Mouse (Mus musculus): ENCODE data around the gene Mrpl58. TPM values are rescaled to one million over a fixed set of nuclear protein-coding genes. Genes with fewer than 3 reads are reported as not detected.

The Mrpl58 gene
- polyA plus RNA-seq (2015; fragmentation: Nextera tagmentation; extraction: Ambion mirVana), result 203 and 205 TPM in 2 replicates

- ATAC-seq (ENCODE audit: low read depth), result peak; percentile 92
- Histone ChIP-seq H3K4me3 (ENCODE audit: low read length) (peak within 1 kb of the TSS; percentile 68), H3K36me3 (ENCODE audit: control insufficient read depth, insufficient read depth, low read length) (peaks cover 7% of the 10 kb centered on the region; the same call in 1 of the 2 replicates), H3K4me1 (replicated peaks; ENCODE audit: control insufficient read depth, insufficient read depth, low read length) (peaks cover 10% of the 10 kb centered on the region), H3K9ac (ENCODE audit: low read length) (peak within 1 kb of the TSS; percentile 84), H3K9me3 (ENCODE audit: control insufficient read depth, low read length) (no peaks in the 10 kb centered on the region), H3K4me2 (ENCODE audit: low read depth, low read length) (peak within 1 kb of the TSS; percentile 73), H3K27me3 (ENCODE audit: control insufficient read depth, insufficient read depth, low read depth, low read length) (no peaks in the 10 kb centered on the region), H3K27ac (ENCODE audit: low read length) (peak within 1 kb of the TSS; percentile 77)
- WGBS, result 2% methylated on average over 50 of the region's 50 CpGs
Measured at GRCm38 (mm10) chr11:115403338-115404124, at the start of gene Mrpl58. Gene Mrpl58, plus strand, starts transcription at chr11:115403752.

GRCm38 (mm10) chr11:115354183-115354582 is 49.4 kb upstream of the Mrpl58 start:
- H3K4me1 ChIP-seq (replicated peaks; ENCODE audit: control insufficient read depth, insufficient read depth, low read length), result peaks cover 7% of the 10 kb centered on the region
- no peak overlapping the region for H3K27ac ChIP-seq (ENCODE audit: low read length)
- H3K4me2 ChIP-seq (ENCODE audit: low read depth, low read length), result no peak overlapping the region
- H3K27me3 ChIP-seq (ENCODE audit: control insufficient read depth, insufficient read depth, low read depth, low read length), result peaks cover 3% of the 10 kb centered on the region; the same call in 1 of the 2 replicates
- H3K9me3 ChIP-seq (ENCODE audit: control insufficient read depth, low read length), result no peaks in the 10 kb centered on the region
- peak; percentile 49 for ATAC-seq (ENCODE audit: low read depth)
- H3K4me3 ChIP-seq (ENCODE audit: low read length), result no peak overlapping the region
- WGBS, result 11% methylated on average over 8 of the region's 8 CpGs
- no peak overlapping the region for H3K9ac ChIP-seq (ENCODE audit: low read length)
- H3K36me3 ChIP-seq (ENCODE audit: control insufficient read depth, insufficient read depth, low read length), result no peaks in the 10 kb centered on the region

DNA sequence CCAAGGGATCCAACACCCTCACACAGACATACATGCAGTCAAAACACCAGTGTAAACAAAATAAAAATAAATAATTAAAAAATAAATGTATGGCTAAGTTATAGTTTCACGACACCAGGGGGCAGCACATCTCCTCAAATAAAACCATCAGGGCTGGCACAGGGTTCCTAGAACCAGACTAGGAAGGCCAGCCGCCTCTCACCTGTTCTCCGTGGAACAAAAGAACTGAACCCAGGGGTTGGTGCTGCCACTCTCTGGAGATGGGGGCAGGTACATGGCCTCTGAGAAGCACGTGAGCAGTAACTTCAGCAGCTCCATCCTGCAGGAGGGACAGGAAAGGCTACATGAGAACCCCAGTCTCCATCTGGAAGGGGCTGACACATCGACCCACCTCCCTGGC is 45.1 kb upstream of the Mrpl58 start:
- no peak overlapping the region for H3K4me3 ChIP-seq (ENCODE audit: low read length)
- peak; percentile 39; the same call in 1 of the 2 replicates for ATAC-seq (ENCODE audit: low read depth)
- no peaks in the 10 kb centered on the region; the same call in 1 of the 2 replicates for H3K27me3 ChIP-seq (ENCODE audit: control insufficient read depth, insufficient read depth, low read depth, low read length)
- WGBS, result 12% methylated on average over 5 of the region's 5 CpGs
- H3K36me3 ChIP-seq (ENCODE audit: control insufficient read depth, insufficient read depth, low read length), result no peaks in the 10 kb centered on the region
- no peak overlapping the region for H3K27ac ChIP-seq (ENCODE audit: low read length)
- H3K9ac ChIP-seq (ENCODE audit: low read length), result no peak overlapping the region
- H3K9me3 ChIP-seq (ENCODE audit: control insufficient read depth, low read length), result no peaks in the 10 kb centered on the region
- H3K4me1 ChIP-seq (replicated peaks; ENCODE audit: control insufficient read depth, insufficient read depth, low read length), result peaks cover 14% of the 10 kb centered on the region
- H3K4me2 ChIP-seq (ENCODE audit: low read depth, low read length), result no peak overlapping the region

GRCm38 (mm10) chr11:115359293-115359692 is 44.3 kb upstream of the Mrpl58 start:
- WGBS, result 25% methylated on average over 3 of the region's 3 CpGs
- Histone ChIP-seq H3K9ac (ENCODE audit: low read length) (peak overlapping the region; percentile 48), H3K9me3 (ENCODE audit: control insufficient read depth, low read length) (no peaks in the 10 kb centered on the region), H3K4me2 (ENCODE audit: low read depth, low read length) (peak overlapping the region; percentile 1; the same call in 1 of the 2 replicates), H3K4me1 (replicated peaks; ENCODE audit: control insufficient read depth, insufficient read depth, low read length) (peaks cover 16% of the 10 kb centered on the region), H3K27me3 (ENCODE audit: control insufficient read depth, insufficient read depth, low read depth, low read length) (no peaks in the 10 kb centered on the region; the same call in 1 of the 2 replicates), H3K36me3 (ENCODE audit: control insufficient read depth, insufficient read depth, low read length) (no peaks in the 10 kb centered on the region), H3K27ac (ENCODE audit: low read length) (peak overlapping the region; percentile 84), H3K4me3 (ENCODE audit: low read length) (no peak overlapping the region)
- peak; percentile 52; the same call in 1 of the 2 replicates for ATAC-seq (ENCODE audit: low read depth)

GRCm38 (mm10) chr11:115359726-115360125 is 43.8 kb upstream of the Mrpl58 start:
- Histone ChIP-seq H3K9me3 (ENCODE audit: control insufficient read depth, low read length) (no peaks in the 10 kb centered on the region), H3K9ac (ENCODE audit: low read length) (peak overlapping the region; percentile 48), H3K4me2 (ENCODE audit: low read depth, low read length) (no peak overlapping the region), H3K27me3 (ENCODE audit: control insufficient read depth, insufficient read depth, low read depth, low read length) (no peaks in the 10 kb centered on the region; the same call in 1 of the 2 replicates), H3K27ac (ENCODE audit: low read length) (peak overlapping the region; percentile 84), H3K4me1 (replicated peaks; ENCODE audit: control insufficient read depth, insufficient read depth, low read length) (peaks cover 17% of the 10 kb centered on the region), H3K4me3 (ENCODE audit: low read length) (no peak overlapping the region), H3K36me3 (ENCODE audit: control insufficient read depth, insufficient read depth, low read length) (no peaks in the 10 kb centered on the region)
- ATAC-seq (ENCODE audit: low read depth), result no peak
- WGBS, result 66% methylated on average over 6 of the region's 6 CpGs

- Histone ChIP-seq H3K27me3 (ENCODE audit: control insufficient read depth, insufficient read depth, low read depth, low read length) (peaks cover 27% of the 10 kb centered on the region), H3K9me3 (ENCODE audit: control insufficient read depth, low read length) (no peaks in the 10 kb centered on the region), H3K4me2 (ENCODE audit: low read depth, low read length) (no peak overlapping the region), H3K4me3 (ENCODE audit: low read length) (no peak overlapping the region), H3K4me1 (replicated peaks; ENCODE audit: control insufficient read depth, insufficient read depth, low read length) (peaks cover 23% of the 10 kb centered on the region), H3K9ac (ENCODE audit: low read length) (no peak overlapping the region), H3K27ac (ENCODE audit: low read length) (peak overlapping the region; percentile 51; the same call in 1 of the 2 replicates), H3K36me3 (ENCODE audit: control insufficient read depth, insufficient read depth, low read length) (no peaks in the 10 kb centered on the region)
- ATAC-seq (ENCODE audit: low read depth), result no peak
- WGBS, result 77% methylated on average over 3 of the region's 3 CpGs
Measured at GRCm38 (mm10) chr11:115364136-115364535, 39.4 kb upstream of the Mrpl58 start.

GRCm38 (mm10) chr11:115366039-115366705 is 37.4 kb upstream of the Mrpl58 start:
- no peak overlapping the region for H3K9ac ChIP-seq (ENCODE audit: low read length)
- WGBS, result 27% methylated on average over 7 of the region's 7 CpGs
- peak; percentile 15; the same call in 1 of the 2 replicates for ATAC-seq (ENCODE audit: low read depth)
- H3K9me3 ChIP-seq (ENCODE audit: control insufficient read depth, low read length), result no peaks in the 10 kb centered on the region
- H3K4me3 ChIP-seq (ENCODE audit: low read length), result peak overlapping the region; percentile 52
- H3K36me3 ChIP-seq (ENCODE audit: control insufficient read depth, insufficient read depth, low read length), result no peaks in the 10 kb centered on the region
- peaks cover 15% of the 10 kb centered on the region for H3K4me1 ChIP-seq (replicated peaks; ENCODE audit: control insufficient read depth, insufficient read depth, low read length)
- H3K27ac ChIP-seq (ENCODE audit: low read length), result peak overlapping the region; percentile 15
- peak overlapping the region; percentile 75 for H3K4me2 ChIP-seq (ENCODE audit: low read depth, low read length)
- peaks cover 27% of the 10 kb centered on the region for H3K27me3 ChIP-seq (ENCODE audit: control insufficient read depth, insufficient read depth, low read depth, low read length)

GRCm38 (mm10) chr11:115366706-115367394 is 36.7 kb upstream of the Mrpl58 start:
- H3K27me3 ChIP-seq (ENCODE audit: control insufficient read depth, insufficient read depth, low read depth, low read length), result peaks cover 27% of the 10 kb centered on the region
- peak overlapping the region; percentile 75 for H3K4me2 ChIP-seq (ENCODE audit: low read depth, low read length)
- no peaks in the 10 kb centered on the region for H3K36me3 ChIP-seq (ENCODE audit: control insufficient read depth, insufficient read depth, low read length)
- H3K27ac ChIP-seq (ENCODE audit: low read length), result no peak overlapping the region
- peak; percentile 37 for ATAC-seq (ENCODE audit: low read depth)
- peak overlapping the region; percentile 52 for H3K4me3 ChIP-seq (ENCODE audit: low read length)
- H3K9me3 ChIP-seq (ENCODE audit: control insufficient read depth, low read length), result no peaks in the 10 kb centered on the region
- H3K9ac ChIP-seq (ENCODE audit: low read length), result peak overlapping the region; percentile 61
- H3K4me1 ChIP-seq (replicated peaks; ENCODE audit: control insufficient read depth, insufficient read depth, low read length), result peaks cover 15% of the 10 kb centered on the region
- 3% methylated on average over 27 of the region's 28 CpGs for WGBS

Measured in lung, embryonic 16.5 days (tissue).